Mouse (Mus musculus) forebrain, postnatal 0 days (tissue): ENCODE measurements around the gene Kank2. TPM values are rescaled to one million over a fixed set of nuclear protein-coding genes. Genes with fewer than 3 reads are reported as not detected.

Experiments used
- ATAC-seq: fragments of 200-750 bp; cut with Nextera tagmentation; 2 replicates; pipeline ENCODE4 v1.8.0; 2017; ENCODE audit warnings: mild to moderate bottlenecking, moderate library complexity
- DNase-seq: peaks from one replicate; pipeline ENCODE4 v3.0.0-alpha.2; 2015
- H3K27ac ChIP-seq: fragments of 300-500 bp; sonication (generic); 2 replicates; pipeline ENCODE4 v1.5.1; 2014; ENCODE audit warnings: low read depth, mild to moderate bottlenecking, antibody characterized with exemption, low read length, moderate library complexity, mixed read lengths
- H3K27me3 ChIP-seq: fragments of 300-500 bp; sonication (generic); 2 replicates; pipeline ENCODE4 v1.6.1; 2014; ENCODE audit warnings: mild to moderate bottlenecking, low read length, mixed read lengths; ENCODE audit not compliant: insufficient read depth
- H3K36me3 ChIP-seq: fragments of 300-500 bp; sonication (generic); 2 replicates; pipeline ENCODE4 v1.6.1; 2014; ENCODE audit warnings: mild to moderate bottlenecking, moderate library complexity; ENCODE audit not compliant: insufficient read depth
- H3K4me1 ChIP-seq: fragments of 300-500 bp; sonication (generic); 2 replicates; pipeline ENCODE4 v1.6.1; 2014; ENCODE audit warnings: antibody characterized with exemption; ENCODE audit not compliant: insufficient read depth
- H3K4me2 ChIP-seq: fragments of 300-500 bp; sonication (generic); 2 replicates; pipeline ENCODE4 v1.6.1; 2014; ENCODE audit warnings: low read depth, mild to moderate bottlenecking, moderate library complexity
- H3K4me3 ChIP-seq: fragments of 300-500 bp; sonication (generic); 2 replicates; pipeline ENCODE4 v1.5.1; 2014; ENCODE audit warnings: low read depth, low read length, mixed read lengths
- H3K9ac ChIP-seq: fragments of 300-500 bp; sonication (generic); 2 replicates; pipeline ENCODE4 v1.6.1; 2014; ENCODE audit warnings: mild to moderate bottlenecking
- H3K9me3 ChIP-seq: fragments of 300-500 bp; sonication (generic); 2 replicates; pipeline ENCODE4 v1.6.1; 2016; ENCODE audit warnings: low read length
- CTCF ChIP-seq: sonication (generic); IDR thresholded peaks from 2 replicates; pipeline ENCODE4 v1.5.1; 2016; ENCODE audit warnings: antibody characterized with exemption, control low read depth, low read depth
- WGBS: fragments of 180-500 bp; shearing (Covaris S2); extraction: QIAGEN DNeasy Blood & Tissue Kit; methylation state at CpG from one replicate; pipeline ENCODE4 v1.1.7; 2014; 5-methylcytosine and 5-hydroxymethylcytosine counted together
- polyA plus RNA-seq: library from polyadenylated mRNA; unstranded; fragments of >200 nt; fragmentation: Nextera tagmentation; extraction: Ambion mirVana; gene quantifications from 2 replicates; pipeline ENCODE4 v1.2.1, GENCODE M21; 2015
- total RNA-seq: library from RNA; depleted of rRNA; stranded (reverse); fragments of >200 nt; gene quantifications from 2 replicates; pipeline ENCODE4 v1.2.3, GENCODE M21; 2014

Kank2 gene
- total and polyA plus RNA-seq, 2 experiments from 2014 or later, result 2.3 to 12.4 TPM

GRCm38 (mm10) chr9:21758576-21759529 is 39.7 kb downstream of the Kank2 start:
- H3K4me3 ChIP-seq, result no peak overlapping the region
- no peaks in the 10 kb centered on the region for H3K36me3 ChIP-seq
- no peak overlapping the region for H3K27ac ChIP-seq
- no peak overlapping the region; the same call in 1 of the 2 replicates for H3K4me2 ChIP-seq
- H3K27me3 ChIP-seq, result no peaks in the 10 kb centered on the region
- 50% methylated on average over 14 of the region's 14 CpGs for WGBS
- ATAC-seq, result no peak
- DNase-seq, result no peak
- no peaks in the 10 kb centered on the region for H3K9me3 ChIP-seq
- no peak overlapping the region for H3K9ac ChIP-seq
- TF ChIP-seq CTCF, result no peak
- H3K4me1 ChIP-seq, result 0 out of 2 replicates have a peak, but pooled peaks cover 3% of the 10 kb centered on the region

GRCm38 (mm10) chr9:21754516-21755321 is 43.8 kb downstream of the Kank2 start:
- Histone ChIP-seq H3K27me3 (no peaks in the 10 kb centered on the region), H3K4me3 (no peak overlapping the region), H3K27ac (no peak overlapping the region), H3K4me2 (no peak overlapping the region), H3K9ac (no peak overlapping the region), H3K36me3 (peaks cover 5% of the 10 kb centered on the region; the same call in 1 of the 2 replicates), H3K4me1 (0 out of 2 replicates have a peak, but pooled peaks cover 3% of the 10 kb centered on the region), H3K9me3 (no peaks in the 10 kb centered on the region)
- DNase-seq (no peak), ATAC-seq (no peak)
- 80% methylated on average over 13 of the region's 13 CpGs for WGBS
- no peak for TF ChIP-seq CTCF

GRCm38 (mm10) chr9:21754003-21754402 is 44.5 kb downstream of the Kank2 start:
- WGBS, result 74% methylated on average over 2 of the region's 2 CpGs

GRCm38 (mm10) chr9:21752252-21752792 is 46.2 kb downstream of the Kank2 start:
- Histone ChIP-seq H3K4me2 (no peak overlapping the region), H3K27me3 (no peaks in the 10 kb centered on the region), H3K9me3 (no peaks in the 10 kb centered on the region), H3K9ac (no peak overlapping the region), H3K4me3 (no peak overlapping the region), H3K27ac (no peak overlapping the region), H3K4me1 (no peaks in the 10 kb centered on the region), H3K36me3 (peaks cover 23% of the 10 kb centered on the region)
- ATAC-seq (no peak), DNase-seq (no peak)
- 63% methylated on average over 10 of the region's 10 CpGs for WGBS
- no peak for TF ChIP-seq CTCF

More at GRCm38 (mm10) chr9:21754003-21754402, 44.5 kb downstream of the Kank2 start:
- Histone ChIP-seq H3K4me1 (no peaks in the 10 kb centered on the region), H3K27ac (no peak overlapping the region), H3K4me2 (no peak overlapping the region), H3K36me3 (peaks cover 11% of the 10 kb centered on the region), H3K9ac (no peak overlapping the region), H3K27me3 (no peaks in the 10 kb centered on the region), H3K4me3 (no peak overlapping the region), H3K9me3 (no peaks in the 10 kb centered on the region)
- peak; percentile 18 for DNase-seq
- ATAC-seq, result peak; percentile 32
- peak; percentile 16; the same call in 1 of the 2 replicates for TF ChIP-seq CTCF

DNA sequence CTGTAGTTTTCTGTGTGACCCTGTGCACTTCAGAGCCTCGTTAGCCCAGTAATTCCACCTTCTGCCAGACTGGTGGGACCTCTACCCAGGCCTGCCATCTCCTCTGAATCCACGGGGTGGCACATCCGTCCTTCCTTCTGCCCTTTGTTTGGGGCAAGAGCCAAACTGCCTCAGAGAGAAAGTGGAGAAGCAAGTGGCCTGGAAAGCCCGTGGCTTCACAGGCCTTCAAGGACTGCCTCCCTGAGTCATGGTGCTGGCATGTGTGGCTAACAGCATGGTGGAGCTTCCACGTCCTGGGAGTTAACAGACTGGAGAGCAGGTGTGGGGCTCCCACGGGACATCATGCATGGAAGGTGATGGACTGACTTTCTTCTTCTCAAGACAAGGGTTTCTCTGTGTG is 47.2 kb downstream of the Kank2 start:
- Histone ChIP-seq H3K9me3 (no peaks in the 10 kb centered on the region), H3K27ac (no peak overlapping the region), H3K27me3 (no peaks in the 10 kb centered on the region), H3K4me3 (no peak overlapping the region), H3K4me2 (no peak overlapping the region), H3K4me1 (no peaks in the 10 kb centered on the region), H3K36me3 (peaks cover 33% of the 10 kb centered on the region), H3K9ac (no peak overlapping the region)
- WGBS, result 57% methylated on average over 6 of the region's 6 CpGs
- no peak for DNase-seq
- peak; percentile 36 for TF ChIP-seq CTCF
- no peak for ATAC-seq

- no peak overlapping the region for H3K9ac ChIP-seq
- WGBS, result 75% methylated on average over 3 of the region's 3 CpGs
- H3K27ac ChIP-seq, result no peak overlapping the region
- DNase-seq, result no peak
- no peaks in the 10 kb centered on the region for H3K4me1 ChIP-seq
- H3K36me3 ChIP-seq, result peaks cover 42% of the 10 kb centered on the region
- H3K9me3 ChIP-seq, result no peaks in the 10 kb centered on the region
- no peak for TF ChIP-seq CTCF
- no peaks in the 10 kb centered on the region for H3K27me3 ChIP-seq
- no peak overlapping the region for H3K4me3 ChIP-seq
- no peak overlapping the region for H3K4me2 ChIP-seq
- ATAC-seq, result no peak
These were observed 48.2 kb downstream of the Kank2 start for GRCm38 (mm10) chr9:21750370-21750769.
